Mouse (Mus musculus): ENCODE measurements around the gene Prkag3.

DNA sequence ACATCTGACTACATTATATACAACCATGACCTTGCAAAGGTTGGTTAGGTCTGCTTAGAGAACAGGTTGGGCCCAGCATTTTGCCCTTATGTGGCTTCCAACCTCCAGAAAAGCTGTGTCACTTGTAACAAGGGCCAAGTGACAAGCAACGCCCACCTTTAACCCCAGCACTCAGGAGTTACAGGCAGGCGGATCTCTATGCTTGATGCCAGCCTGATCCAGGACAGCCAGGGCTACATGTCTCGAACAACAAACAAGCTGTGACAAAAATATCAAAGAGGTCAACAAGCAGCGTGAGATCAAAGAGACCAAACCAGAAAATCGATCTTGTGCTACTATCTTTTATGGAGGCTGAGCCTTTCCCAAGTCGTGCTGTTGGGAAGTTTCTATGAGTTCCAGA lies 27.4 kb downstream of the Prkag3 start:
- TF ChIP-seq SRF (IDR thresholded peaks at IDR 0.05; ENCODE audit: control insufficient read depth, insufficient read length, low read depth) (no peak), MYOG (IDR thresholded peaks at IDR 0.05; ENCODE audit: control insufficient read depth in 1 of 3, insufficient read depth in 1 of 3, insufficient read length in 2 of 3, low read depth in 2 of 3) (no peak), USF1 (IDR thresholded peaks at IDR 0.05; ENCODE audit: low read depth) (no peak), TCF12 (IDR thresholded peaks at IDR 0.05; ENCODE audit: insufficient read depth, poor library complexity, severe bottlenecking) (no peak), POLR2A (IDR thresholded peaks at IDR 0.05; ENCODE audit: insufficient read length, low read depth) (no peak), CEBPB (IDR thresholded peaks at IDR 0.05; ENCODE audit: insufficient read depth, poor library complexity, severe bottlenecking) (no peak), MYOD1 (IDR thresholded peaks at IDR 0.05; ENCODE audit: control insufficient read depth in 1 of 3, insufficient read length in 2 of 3, low read depth in 2 of 3) (no peak), MAX (IDR thresholded peaks at IDR 0.05; ENCODE audit: low read depth) (no peak), E2F4 (IDR thresholded peaks at IDR 0.05; ENCODE audit: insufficient read depth) (no peak), POLR2AphosphoS2 (IDR thresholded peaks at IDR 0.05; ENCODE audit: insufficient read length, low read depth) (no peak), REST (IDR thresholded peaks at IDR 0.05; ENCODE audit: insufficient read depth, insufficient read length) (no peak)
